Mouse (Mus musculus): ENCODE results near the gene Rdh5. TPM values are rescaled to one million over a fixed set of nuclear protein-coding genes. Genes with fewer than 3 reads are reported as not detected.

The Rdh5 gene
- total and polyA plus RNA-seq, 2 experiments from 2014 or later = 7.6 to 9.3 TPM

DNA sequence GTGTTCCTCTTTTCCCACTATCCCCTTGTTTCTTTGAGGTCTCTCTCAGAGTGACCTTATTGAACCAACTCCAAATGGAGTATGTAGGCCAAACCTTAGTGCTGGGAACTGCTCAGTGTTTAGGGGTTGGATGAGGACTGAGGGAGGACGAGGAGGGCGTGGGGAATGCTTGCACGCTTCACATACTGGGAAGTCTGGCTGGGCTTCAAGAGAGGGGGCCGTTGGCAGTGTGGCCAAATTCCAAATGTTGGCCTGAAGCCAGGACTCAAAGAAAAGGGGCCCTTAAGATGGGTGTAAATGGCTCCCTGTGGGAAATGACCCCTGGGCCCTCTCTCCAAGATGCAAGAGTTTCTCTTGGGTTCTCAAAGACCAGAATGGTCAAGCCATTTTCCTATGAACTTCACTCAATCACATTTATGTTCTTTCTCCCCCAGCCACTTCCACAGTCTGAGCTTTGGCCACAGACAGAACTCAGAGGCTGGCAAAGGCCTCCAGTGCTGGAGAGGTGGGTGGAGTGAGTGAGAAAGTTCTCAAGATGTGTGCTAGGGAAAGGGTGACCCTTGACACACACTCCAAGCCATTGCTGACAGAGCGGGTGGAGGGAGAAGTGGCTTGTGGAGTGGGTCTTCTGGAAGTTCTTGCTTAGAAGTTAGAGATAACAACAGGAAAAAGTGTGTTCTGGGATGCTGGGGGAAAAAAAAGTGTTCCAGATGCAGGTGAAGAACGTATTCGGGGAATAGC, 7.1 kb upstream of the Rdh5 start:
- Histone ChIP-seq H3K36me3 (replicated peaks; ENCODE audit: control insufficient read depth, insufficient read depth, low read length) (no peaks in the 10 kb centered on the region), H3K27me3 (ENCODE audit: control insufficient read depth, insufficient read depth, low read length) (peaks cover 8% of the 10 kb centered on the region; the same call in 1 of the 2 replicates), H3K27ac (ENCODE audit: low read depth) (peak overlapping the region; percentile 44; the same call in 1 of the 2 replicates), H3K4me2 (ENCODE audit: low read depth, low read length) (no peak overlapping the region), H3K4me3 (ENCODE audit: low read depth, low read length) (no peak overlapping the region), H3K9ac (replicated peaks; ENCODE audit: low read depth, low read length) (no peak overlapping the region), H3K9me3 (replicated peaks; ENCODE audit: control insufficient read depth, low read length) (no peaks in the 10 kb centered on the region), H3K4me1 (ENCODE audit: control insufficient read depth, insufficient read depth) (peaks cover 29% of the 10 kb centered on the region; the same call in 1 of the 2 replicates)
- 47% methylated on average over 7 of the region's 7 CpGs for WGBS
- ATAC-seq (ENCODE audit: insufficient read depth, low read depth) (no peak), DNase-seq (ENCODE audit: low spot score) (no peak)
- TF ChIP-seq EP300 (IDR thresholded peaks at IDR 0.05; ENCODE audit: low read depth) (no peak), CTCF (IDR thresholded peaks at IDR 0.05; ENCODE audit: low read depth) (no peak)

DNA sequence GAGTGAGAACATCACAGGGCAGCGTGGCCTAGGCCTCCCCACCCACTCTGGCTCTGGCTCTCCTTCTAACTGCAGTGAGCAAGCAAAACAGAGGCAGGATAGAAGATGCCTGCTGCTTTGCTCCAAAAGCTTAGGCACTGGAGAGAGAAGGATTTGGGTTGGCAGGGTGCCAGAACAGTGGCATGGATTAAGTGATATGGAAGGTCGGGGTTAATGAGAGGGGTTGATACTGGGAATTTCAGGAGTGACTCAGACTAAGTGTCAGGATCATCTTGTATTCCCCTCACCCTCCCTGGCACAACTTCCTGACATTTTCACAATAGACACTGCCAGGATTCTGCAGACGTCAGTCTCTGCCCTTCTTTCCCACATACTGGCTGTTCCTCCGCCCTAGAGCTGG, 5.7 kb upstream of the Rdh5 start:
- 30% methylated on average over 4 of the region's 4 CpGs for WGBS
- DNase-seq (ENCODE audit: low spot score) = no peak

DNA sequence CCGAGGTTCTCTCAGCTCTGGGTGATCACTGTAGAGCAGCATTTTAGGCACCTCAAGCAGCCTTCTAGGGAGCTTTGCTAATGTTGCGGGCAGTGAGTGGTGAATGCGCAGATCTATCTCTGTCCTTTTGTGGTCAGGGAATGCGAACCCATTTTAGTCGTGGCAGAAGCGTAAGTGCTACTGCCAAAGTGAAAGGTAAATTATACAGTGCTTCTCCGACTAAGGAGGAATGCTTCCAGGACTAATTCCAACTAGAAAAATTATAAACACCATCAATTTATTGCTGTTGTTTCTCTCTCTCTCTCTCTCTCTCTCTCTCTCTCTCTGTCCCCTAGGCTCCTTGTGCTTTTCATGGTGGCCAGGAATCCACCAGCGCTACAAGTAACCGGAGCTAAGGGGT, 1.2 kb upstream of the Rdh5 start, which contains the start of gene Bloc1s1:
TSS of gene Bloc1s1 (minus strand) at position 101 of the 400 bp plus-strand sequence.
- ATAC-seq (ENCODE audit: insufficient read depth, low read depth) = no peak
- no peak for TF ChIP-seq CTCF (IDR thresholded peaks at IDR 0.05; ENCODE audit: low read depth)
- no peak for TF ChIP-seq EP300 (IDR thresholded peaks at IDR 0.05; ENCODE audit: low read depth)

More for the DNA sequence above, 5.7 kb upstream of the Rdh5 start:
- TF ChIP-seq EP300 (IDR thresholded peaks at IDR 0.05; ENCODE audit: low read depth) (no peak), CTCF (IDR thresholded peaks at IDR 0.05; ENCODE audit: low read depth) (no peak)
- Histone ChIP-seq H3K4me3 (ENCODE audit: low read depth, low read length) (no peak overlapping the region), H3K27me3 (ENCODE audit: control insufficient read depth, insufficient read depth, low read length) (0 out of 2 replicates have a peak, but pooled peaks cover 2% of the 10 kb centered on the region), H3K36me3 (replicated peaks; ENCODE audit: control insufficient read depth, insufficient read depth, low read length) (no peaks in the 10 kb centered on the region), H3K4me2 (ENCODE audit: low read depth, low read length) (no peak overlapping the region), H3K9ac (replicated peaks; ENCODE audit: low read depth, low read length) (no peak overlapping the region), H3K9me3 (replicated peaks; ENCODE audit: control insufficient read depth, low read length) (no peaks in the 10 kb centered on the region), H3K27ac (ENCODE audit: low read depth) (no peak overlapping the region), H3K4me1 (ENCODE audit: control insufficient read depth, insufficient read depth) (peaks cover 31% of the 10 kb centered on the region)
- ATAC-seq (ENCODE audit: insufficient read depth, low read depth) = no peak

DNA sequence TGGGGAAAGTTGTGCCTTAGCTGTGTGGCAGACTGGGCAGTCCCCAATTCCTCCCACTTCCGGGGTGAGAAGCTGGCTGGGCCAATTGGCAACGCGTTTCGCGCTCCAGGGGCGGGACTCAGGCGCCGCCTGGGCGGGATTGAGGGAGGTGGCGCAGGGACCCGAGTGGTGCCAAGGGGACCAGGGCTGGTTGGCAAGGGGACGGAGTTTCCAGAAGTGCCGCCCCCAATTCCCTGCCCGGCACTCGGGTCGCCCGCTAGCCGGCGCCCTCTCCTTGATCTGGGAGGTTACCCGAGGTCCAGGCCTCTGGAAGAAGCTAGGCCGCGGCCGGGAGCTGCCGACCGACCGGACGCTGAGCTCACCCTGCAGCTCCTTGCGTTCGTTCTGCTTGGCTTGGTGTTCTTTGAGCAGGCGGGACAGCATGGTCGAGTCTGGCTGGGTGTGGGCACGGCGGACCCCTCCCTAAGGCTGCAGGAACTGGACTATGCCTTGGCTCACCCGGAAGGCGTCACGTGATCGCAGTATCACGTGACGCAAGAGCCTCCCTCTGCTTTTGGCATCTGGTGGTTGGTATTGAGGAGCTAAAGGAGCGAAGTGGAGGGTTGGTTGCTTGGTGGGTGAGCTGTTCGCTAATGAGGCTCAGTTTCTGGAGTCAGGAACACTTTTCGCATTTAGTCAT, 464 bp upstream of the Rdh5 start:
- H3K4me3 ChIP-seq (ENCODE audit: low read depth, low read length) = peak overlapping the region; percentile 66
- no peaks in the 10 kb centered on the region for H3K27me3 ChIP-seq (ENCODE audit: control insufficient read depth, insufficient read depth, low read length)
- TF ChIP-seq CTCF (IDR thresholded peaks at IDR 0.05; ENCODE audit: low read depth) (peak; percentile 43), EP300 (IDR thresholded peaks at IDR 0.05; ENCODE audit: low read depth) (peak; percentile 56; the same call in 1 of the 2 replicates)
- H3K9me3 ChIP-seq (replicated peaks; ENCODE audit: control insufficient read depth, low read length) = no peaks in the 10 kb centered on the region
- peaks cover 21% of the 10 kb centered on the region for H3K4me1 ChIP-seq (ENCODE audit: control insufficient read depth, insufficient read depth)
- ATAC-seq (ENCODE audit: insufficient read depth, low read depth) = peak; percentile 95
- peak overlapping the region; percentile 91 for H3K27ac ChIP-seq (ENCODE audit: low read depth)
- peak; percentile 88 for DNase-seq (ENCODE audit: low spot score)
- under 1% methylated on average over 42 of the region's 42 CpGs for WGBS
- H3K4me2 ChIP-seq (ENCODE audit: low read depth, low read length) = peak overlapping the region; percentile 75
- peak overlapping the region; percentile 66 for H3K9ac ChIP-seq (replicated peaks; ENCODE audit: low read depth, low read length)
- peaks cover under 1% of the 10 kb centered on the region; the same call in 1 of the 2 replicates for H3K36me3 ChIP-seq (replicated peaks; ENCODE audit: control insufficient read depth, insufficient read depth, low read length)

More for the DNA sequence above, 1.2 kb upstream of the Rdh5 start, which contains the start of gene Bloc1s1:
- Histone ChIP-seq H3K9ac (replicated peaks; ENCODE audit: low read depth, low read length) (peak within 1 kb of the TSS; percentile 66), H3K36me3 (replicated peaks; ENCODE audit: control insufficient read depth, insufficient read depth, low read length) (no peaks in the 10 kb centered on the region), H3K27me3 (ENCODE audit: control insufficient read depth, insufficient read depth, low read length) (no peaks in the 10 kb centered on the region), H3K27ac (ENCODE audit: low read depth) (peak within 1 kb of the TSS; percentile 91), H3K4me1 (ENCODE audit: control insufficient read depth, insufficient read depth) (peaks cover 23% of the 10 kb centered on the region), H3K4me2 (ENCODE audit: low read depth, low read length) (peak within 1 kb of the TSS; percentile 75), H3K4me3 (ENCODE audit: low read depth, low read length) (peak within 1 kb of the TSS; percentile 66), H3K9me3 (replicated peaks; ENCODE audit: control insufficient read depth, low read length) (no peaks in the 10 kb centered on the region)
- 53% methylated on average over 9 of the region's 9 CpGs for WGBS
- DNase-seq (ENCODE audit: low spot score) = no peak

DNA sequence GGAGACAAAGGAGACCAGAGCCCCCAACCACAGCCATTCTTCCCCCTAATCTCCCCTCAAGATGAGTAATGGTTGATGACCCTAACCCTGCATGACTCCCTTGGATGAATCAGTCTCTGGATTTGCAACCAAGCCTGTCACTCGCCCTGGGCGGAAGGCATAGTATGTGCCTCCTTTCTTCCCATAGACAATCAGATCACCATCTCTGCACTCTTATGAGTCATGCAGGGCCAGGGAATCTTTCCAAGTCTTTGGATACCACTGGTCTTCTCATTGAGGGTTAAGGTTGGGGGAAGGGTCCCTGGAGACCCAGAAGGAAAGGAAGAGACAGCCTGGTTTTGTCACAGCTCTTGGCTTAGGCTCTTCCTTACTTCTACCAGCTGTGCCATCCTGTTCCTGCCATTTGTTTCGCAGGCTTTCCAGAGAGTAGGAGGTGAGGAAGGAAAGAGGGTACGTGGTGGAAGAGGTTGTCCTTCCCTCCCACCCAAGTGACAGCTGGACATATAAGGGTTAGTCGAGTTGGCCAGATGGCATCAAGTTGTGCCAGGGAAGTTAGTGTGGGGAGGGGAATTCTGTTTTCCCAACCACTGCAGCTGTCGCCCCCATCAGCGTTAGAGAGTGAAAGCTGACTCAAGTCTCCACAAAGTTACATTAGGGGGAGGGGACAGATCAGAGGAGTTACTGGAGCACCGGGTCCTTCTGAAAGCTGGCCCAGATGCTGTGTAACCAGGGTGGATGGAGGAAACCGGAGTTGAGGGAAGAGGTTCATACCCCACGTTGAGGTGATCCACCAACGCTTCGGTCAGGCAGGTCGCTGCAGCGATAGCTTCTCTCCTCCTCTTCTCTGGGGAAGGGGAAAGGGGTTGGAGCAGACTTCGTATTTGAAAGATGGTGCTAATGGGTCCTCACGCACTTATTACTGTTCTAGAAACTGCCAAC, 536 bp downstream of the Rdh5 start:
- ATAC-seq (ENCODE audit: insufficient read depth, low read depth) = no peak
- WGBS = 62% methylated on average over 16 of the region's 16 CpGs
- H3K4me1 ChIP-seq (ENCODE audit: control insufficient read depth, insufficient read depth) = peaks cover 21% of the 10 kb centered on the region

More for the DNA sequence above, 536 bp downstream of the Rdh5 start:
- peaks cover 9% of the 10 kb centered on the region for H3K36me3 ChIP-seq (replicated peaks; ENCODE audit: control insufficient read depth, insufficient read depth, low read length)
- H3K4me2 ChIP-seq (ENCODE audit: low read depth, low read length) = peak overlapping the region; percentile 75
- TF ChIP-seq CTCF (IDR thresholded peaks at IDR 0.05; ENCODE audit: low read depth) (no peak), EP300 (IDR thresholded peaks at IDR 0.05; ENCODE audit: low read depth) (no peak)
- H3K4me3 ChIP-seq (ENCODE audit: low read depth, low read length) = peak overlapping the region; percentile 66
- peak overlapping the region; percentile 91 for H3K27ac ChIP-seq (ENCODE audit: low read depth)
- peak overlapping the region; percentile 66 for H3K9ac ChIP-seq (replicated peaks; ENCODE audit: low read depth, low read length)
- no peaks in the 10 kb centered on the region for H3K27me3 ChIP-seq (ENCODE audit: control insufficient read depth, insufficient read depth, low read length)
- no peaks in the 10 kb centered on the region for H3K9me3 ChIP-seq (replicated peaks; ENCODE audit: control insufficient read depth, low read length)
- DNase-seq (ENCODE audit: low spot score) = no peak

All from heart, postnatal 0 days (tissue).